Comparison of ENCODE assay signal across 8 mouse cellular contexts in the genomic region with DNA sequence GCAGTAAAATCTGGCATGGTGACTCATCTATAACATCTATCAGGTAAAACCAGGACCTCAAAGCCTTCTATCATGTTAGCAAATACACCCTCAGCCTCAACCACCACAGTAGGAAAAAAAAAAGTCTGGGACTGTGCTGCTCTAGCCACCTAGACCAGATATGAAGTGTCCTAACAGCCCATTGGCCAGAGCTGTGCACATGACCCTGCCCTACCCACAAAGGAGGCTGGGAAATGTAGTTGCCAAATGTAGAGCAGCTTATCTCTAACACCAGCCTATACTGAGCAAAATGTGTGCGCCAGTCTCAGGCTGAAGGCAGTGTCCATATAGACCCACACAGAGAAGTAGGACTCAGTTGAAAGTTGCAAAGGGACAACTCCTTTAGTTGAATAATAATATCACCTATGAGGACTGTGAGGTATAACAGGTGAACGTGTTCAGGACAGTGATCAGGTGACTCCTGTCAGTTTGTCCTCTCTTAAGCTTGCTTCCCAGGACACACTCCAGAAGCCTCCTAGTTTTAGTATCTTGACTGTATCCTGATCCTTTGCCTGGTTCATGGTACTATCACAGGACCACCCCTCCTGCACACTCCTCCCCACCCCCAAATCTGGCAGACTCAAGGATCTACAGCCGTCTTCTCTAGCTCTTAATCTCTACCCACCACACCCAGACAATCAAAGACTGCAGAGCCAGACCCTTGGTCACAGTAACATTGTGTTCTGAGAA. TPM values are rescaled to one million over a fixed set of nuclear protein-coding genes. Genes with fewer than 3 reads are reported as not detected.
DNase-seq lines count a peak whose midpoint lies in the region; ATAC-seq lines count a peak whose summit lies in the region.

No protein-coding gene starts in this region.

- 67% methylated on average over 3 of the region's 3 CpGs for WGBS in forebrain, embryonic 10.5 days
- WGBS in lung, embryonic 15.5 days, result 49% methylated on average over 3 of the region's 3 CpGs
- 86% methylated on average over 3 of the region's 3 CpGs for WGBS in neural tube, embryonic 15.5 days

- peak; percentile 81 for ATAC-seq in CD4-positive, CD25-positive, alpha-beta regulatory T cell, adult 4 months
- ATAC-seq in lung, embryonic 15.5 days (ENCODE audit: borderline replicate concordance, extremely low read depth, low FRiP score, low TSS enrichment), result peak; percentile 81; the same call in 1 of the 2 replicates
- ATAC-seq in neural tube, embryonic 15.5 days (ENCODE audit: low FRiP score), result peak; percentile 87

- intact Hi-C loops in heart, postnatal 25 days (cut with DNase I), result no loop called here

- H3K9me3 ChIP-seq in forebrain, embryonic 10.5 days, result no peaks in the 10 kb centered on the region
- no peaks in the 10 kb centered on the region for H3K9me3 ChIP-seq in lung, embryonic 15.5 days
- no peaks in the 10 kb centered on the region for H3K9me3 ChIP-seq in neural tube, embryonic 15.5 days (replicated peaks)

- H3K36me3 ChIP-seq in forebrain, embryonic 10.5 days (replicated peaks), result no peaks in the 10 kb centered on the region
- H3K36me3 ChIP-seq in lung, embryonic 15.5 days, result no peaks in the 10 kb centered on the region
- no peaks in the 10 kb centered on the region for H3K36me3 ChIP-seq in neural tube, embryonic 15.5 days

- no peak overlapping the region for H3K9ac ChIP-seq in lung, embryonic 15.5 days
- H3K9ac ChIP-seq in neural tube, embryonic 15.5 days (replicated peaks), result no peak overlapping the region

- no peak overlapping the region for H3K27ac ChIP-seq in forebrain, embryonic 10.5 days
- H3K27ac ChIP-seq in lung, embryonic 15.5 days, result no peak overlapping the region
- H3K27ac ChIP-seq in neural tube, embryonic 15.5 days (replicated peaks), result no peak overlapping the region

- no peak overlapping the region for H3K4me3 ChIP-seq in forebrain, embryonic 10.5 days
- H3K4me3 ChIP-seq in lung, embryonic 15.5 days, result no peak overlapping the region
- no peak overlapping the region for H3K4me3 ChIP-seq in neural tube, embryonic 15.5 days (replicated peaks)

- peak; percentile 76 for DNase-seq in adrenal gland, postnatal 14 days
- peak; percentile 17 for DNase-seq in forebrain, embryonic 10.5 days (ENCODE audit: extremely low spot score, low spot score)
- peak; percentile 7 for DNase-seq in heart, postnatal 25 days (ENCODE audit: low spot score)
- peak; percentile 66 to 70 for DNase-seq in kidney, postnatal 4 days
- DNase-seq in thymus, postnatal 10 days (ENCODE audit: low spot score in 2 of 2), result peak; percentile 11 to 40

- H3K4me1 ChIP-seq in forebrain, embryonic 10.5 days, result peaks cover 22% of the 10 kb centered on the region
- peaks cover 7% of the 10 kb centered on the region; the same call in 1 of the 2 replicates for H3K4me1 ChIP-seq in lung, embryonic 15.5 days
- peaks cover 9% of the 10 kb centered on the region for H3K4me1 ChIP-seq in neural tube, embryonic 15.5 days

- H3K27me3 ChIP-seq in forebrain, embryonic 10.5 days (ENCODE audit: poor library complexity, severe bottlenecking), result peaks cover 45% of the 10 kb centered on the region
- peaks cover 39% of the 10 kb centered on the region for H3K27me3 ChIP-seq in lung, embryonic 15.5 days
- H3K27me3 ChIP-seq in neural tube, embryonic 15.5 days (replicated peaks), result peaks cover 33% of the 10 kb centered on the region

- H3K4me2 ChIP-seq in lung, embryonic 15.5 days, result no peak overlapping the region
- H3K4me2 ChIP-seq in neural tube, embryonic 15.5 days, result no peak overlapping the region

RNA-seq across cellular contexts. Expression of a gene that starts 3.1 kb away (rescaled TPM):
- polyA plus RNA-seq in CD4-positive, CD25-positive, alpha-beta regulatory T cell, adult 4 months (2017; shearing (Covaris generic)), result not detected
- not detected in 2 replicates for total RNA-seq in adrenal gland, postnatal 14 days (2021)
- polyA plus RNA-seq in forebrain, embryonic 10.5 days (2016; fragmentation: Nextera tagmentation; extraction: Ambion mirVana), result 0.80 and 1.2 TPM in 2 replicates
- total RNA-seq in heart, postnatal 25 days (2021), result not detected
- polyA plus RNA-seq in lung, embryonic 15.5 days (2015; fragmentation: Nextera tagmentation; extraction: Ambion mirVana), result 0.38 and 0.39 TPM in 2 replicates
- polyA plus RNA-seq in neural tube, embryonic 15.5 days (2015; fragmentation: Nextera tagmentation; extraction: Ambion mirVana), result 1.1 and 1.5 TPM in 2 replicates

RNA-seq across cellular contexts. Expression of a gene that starts 26.6 kb away (rescaled TPM):
- polyA plus RNA-seq in CD4-positive, CD25-positive, alpha-beta regulatory T cell, adult 4 months (2017; shearing (Covaris generic)), result 10 to 100 TPM; 13.7 to 26.3 TPM
- 21.2 and 24.1 TPM in 2 replicates for total RNA-seq in adrenal gland, postnatal 14 days (2021)
- polyA plus RNA-seq in forebrain, embryonic 10.5 days (2016; fragmentation: Nextera tagmentation; extraction: Ambion mirVana), result 27.2 and 29.6 TPM in 2 replicates
- total RNA-seq in heart, postnatal 25 days (2021), result 10 to 100 TPM; 12.4 to 16.4 TPM
- polyA plus RNA-seq in lung, embryonic 15.5 days (2015; fragmentation: Nextera tagmentation; extraction: Ambion mirVana), result 26.5 and 27.0 TPM in 2 replicates
- polyA plus RNA-seq in neural tube, embryonic 15.5 days (2015; fragmentation: Nextera tagmentation; extraction: Ambion mirVana), result 31.2 and 31.6 TPM in 2 replicates

RNA-seq across cellular contexts. Expression of a gene that starts 57.5 kb away (rescaled TPM):
- 10 to 100 TPM; 48.7 to 58.2 TPM for polyA plus RNA-seq in CD4-positive, CD25-positive, alpha-beta regulatory T cell, adult 4 months (2017; shearing (Covaris generic))
- total RNA-seq in adrenal gland, postnatal 14 days (2021), result 58.9 and 60.0 TPM in 2 replicates
- 100 and 103 TPM in 2 replicates for polyA plus RNA-seq in forebrain, embryonic 10.5 days (2016; fragmentation: Nextera tagmentation; extraction: Ambion mirVana)
- total RNA-seq in heart, postnatal 25 days (2021), result 10 to 100 TPM; 86.3 to 92.9 TPM
- polyA plus RNA-seq in lung, embryonic 15.5 days (2015; fragmentation: Nextera tagmentation; extraction: Ambion mirVana), result 83.9 and 87.9 TPM in 2 replicates
- polyA plus RNA-seq in neural tube, embryonic 15.5 days (2015; fragmentation: Nextera tagmentation; extraction: Ambion mirVana), result 85.2 and 88.3 TPM in 2 replicates

Comparison
In these comparisons a context has a peak if more than half of its experiments do, and no peak if none do; other contexts are left out.
1. DNase-seq: peak in every context shown above with its lines; median percentile 76 in adrenal gland, postnatal 14 days; 68 in kidney, postnatal 4 days; 26 in thymus, postnatal 10 days; 17 in forebrain, embryonic 10.5 days; 7 in heart, postnatal 25 days.